Mouse (Mus musculus): Measurements from ENCODE around the gene Klk1b4. TPM values are rescaled to one million over a fixed set of nuclear protein-coding genes. Genes with fewer than 3 reads are reported as not detected.
"Not testable (repeated sequence)": the region's sequence is repeated elsewhere in the genome, so short reads cannot be mapped to it uniquely, and the experiment has no call there.

Klk1b4 gene
- polyA plus RNA-seq, 1 experiment from 2014 or later, result not detected

DNA sequence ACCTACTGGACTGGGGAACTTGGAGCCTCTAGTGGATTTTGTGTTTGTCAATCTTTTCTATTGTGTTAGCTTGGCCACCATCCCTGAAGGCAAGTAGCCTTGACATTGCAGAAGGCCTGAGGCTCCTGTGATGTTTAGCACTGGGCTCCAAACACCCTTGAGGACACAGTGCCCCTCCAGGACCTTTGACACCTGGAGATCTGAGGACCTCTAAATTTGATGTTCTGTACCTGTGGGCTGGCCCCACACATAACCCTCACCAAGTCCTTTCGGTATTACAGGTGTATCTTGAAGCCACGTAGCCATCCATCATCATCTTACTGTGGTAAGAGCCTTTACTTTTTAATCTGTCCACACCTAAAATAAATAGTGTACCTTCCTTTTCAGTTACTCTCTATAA, 40.7 kb downstream of the Klk1b4 start:
- H3K36me3 ChIP-seq (ENCODE audit: control insufficient read depth, insufficient read depth, low read length), result peaks cover 47% of the 10 kb centered on the region
- H3K4me1 ChIP-seq (ENCODE audit: control insufficient read depth, insufficient read depth, low read length), result peaks cover 26% of the 10 kb centered on the region
- no peak for ATAC-seq (ENCODE audit: low FRiP score, low TSS enrichment)
- H3K27me3 ChIP-seq (ENCODE audit: control insufficient read depth, insufficient read depth, low read length), result no peaks in the 10 kb centered on the region
- peak overlapping the region; percentile 96 for H3K4me3 ChIP-seq (ENCODE audit: low read length)
- H3K4me2 ChIP-seq (replicated peaks; ENCODE audit: low read depth, low read length), result peak overlapping the region; percentile 88
- peak overlapping the region; percentile 95 for H3K9ac ChIP-seq (ENCODE audit: low read depth, low read length)
- H3K9me3 ChIP-seq (ENCODE audit: control insufficient read depth, low read length), result no peaks in the 10 kb centered on the region
- WGBS, result 84% methylated on average over 2 of the region's 2 CpGs
- H3K27ac ChIP-seq (ENCODE audit: low read depth, low read length), result no peak overlapping the region

DNA sequence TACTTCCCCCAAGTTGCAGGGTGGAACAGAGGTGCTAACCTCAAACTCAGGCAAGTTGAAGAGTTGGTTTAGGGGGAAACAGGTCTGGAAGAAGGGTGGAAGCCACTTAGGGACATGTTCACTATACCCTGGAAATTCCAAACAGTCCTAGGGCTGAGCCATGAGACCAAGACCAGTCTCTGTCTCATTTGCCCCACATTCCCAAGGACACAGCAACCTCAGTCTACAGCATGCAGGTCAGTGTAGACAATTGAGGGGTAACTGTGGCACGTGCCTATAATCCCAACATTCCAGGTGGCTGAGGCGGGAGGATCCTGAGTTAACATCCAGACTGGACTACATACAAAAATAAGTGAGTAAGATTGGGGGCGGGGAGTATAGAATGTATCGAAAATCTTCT, 42.0 kb downstream of the Klk1b4 start:
- Histone ChIP-seq H3K9ac (ENCODE audit: low read depth, low read length) (no peak overlapping the region), H3K27me3 (ENCODE audit: control insufficient read depth, insufficient read depth, low read length) (no peaks in the 10 kb centered on the region), H3K4me2 (replicated peaks; ENCODE audit: low read depth, low read length) (no peak overlapping the region), H3K4me1 (ENCODE audit: control insufficient read depth, insufficient read depth, low read length) (peaks cover 26% of the 10 kb centered on the region), H3K36me3 (ENCODE audit: control insufficient read depth, insufficient read depth, low read length) (peaks cover 57% of the 10 kb centered on the region), H3K27ac (ENCODE audit: low read depth, low read length) (no peak overlapping the region), H3K9me3 (ENCODE audit: control insufficient read depth, low read length) (no peaks in the 10 kb centered on the region), H3K4me3 (ENCODE audit: low read length) (no peak overlapping the region)
- no peak for ATAC-seq (ENCODE audit: low FRiP score, low TSS enrichment)
- 95% methylated on average over 4 of the region's 4 CpGs for WGBS

DNA sequence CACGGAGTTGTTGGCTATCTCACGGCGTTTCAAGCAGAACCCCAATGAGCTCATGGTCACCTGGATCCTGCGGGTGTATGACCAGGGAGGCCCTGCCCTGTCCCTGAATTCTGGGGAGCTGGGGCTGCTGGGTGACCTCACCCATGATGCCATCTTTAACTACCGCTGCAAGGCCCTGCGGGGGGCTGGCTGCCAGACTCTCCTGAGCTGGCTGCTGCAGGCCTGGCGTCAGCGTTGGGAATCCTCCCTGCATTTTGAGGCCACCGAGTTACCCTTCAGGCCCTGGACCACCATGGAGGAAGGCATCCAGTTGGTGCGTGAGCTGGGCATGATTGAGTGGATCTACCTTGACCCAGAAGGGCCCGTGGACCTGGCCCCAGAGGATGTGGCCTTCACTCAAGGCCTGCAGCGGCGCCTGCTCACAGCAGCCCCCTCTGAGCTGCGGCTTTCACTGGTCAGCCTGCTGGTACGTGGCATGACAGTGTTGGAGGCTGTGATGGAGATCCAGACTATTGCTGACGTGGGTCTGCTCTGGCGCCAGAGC, 43.6 kb downstream of the Klk1b4 start:
- H3K9ac ChIP-seq (ENCODE audit: low read depth, low read length); ATAC-seq (ENCODE audit: low FRiP score, low TSS enrichment); H3K27me3 ChIP-seq (ENCODE audit: control insufficient read depth, insufficient read depth, low read length); H3K4me3 ChIP-seq (ENCODE audit: low read length); H3K27ac ChIP-seq (ENCODE audit: low read depth, low read length); H3K9me3 ChIP-seq (ENCODE audit: control insufficient read depth, low read length); H3K4me2 ChIP-seq (replicated peaks; ENCODE audit: low read depth, low read length): not testable (repeated sequence)
- WGBS, result 90% methylated on average over 17 of the region's 17 CpGs
- Histone ChIP-seq H3K36me3 (ENCODE audit: control insufficient read depth, insufficient read depth, low read length) (peaks cover 57% of the 10 kb centered on the region), H3K4me1 (ENCODE audit: control insufficient read depth, insufficient read depth, low read length) (peaks cover 21% of the 10 kb centered on the region)

DNA sequence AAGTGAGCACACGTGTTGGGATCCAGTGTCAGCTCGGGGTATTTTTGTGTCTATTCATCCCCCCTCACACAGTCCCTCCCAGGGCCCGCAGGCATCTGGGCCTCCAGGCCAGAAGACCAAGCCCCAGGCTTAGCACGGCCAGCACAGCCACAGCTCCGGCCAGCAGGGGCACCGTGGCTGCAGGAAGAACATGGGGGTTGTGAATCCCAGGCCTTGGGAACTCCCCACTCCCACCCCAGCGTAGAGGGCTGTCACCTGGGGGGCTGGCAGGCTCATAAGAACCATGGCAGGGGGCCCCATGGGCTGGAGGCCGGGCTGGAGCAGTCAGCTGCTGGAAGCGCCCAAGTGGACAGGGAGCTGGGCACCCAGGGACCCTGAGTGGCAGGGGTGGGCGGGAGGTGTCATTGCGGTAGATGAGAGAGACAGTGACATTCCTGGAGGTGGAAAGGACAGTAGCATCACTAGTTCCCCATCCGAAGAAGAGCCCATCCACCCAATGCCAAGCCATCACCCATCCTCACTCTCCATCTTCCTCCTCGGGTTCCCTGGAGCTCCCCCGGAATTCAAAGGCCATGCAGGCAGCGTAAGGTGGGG, 45.9 kb downstream of the Klk1b4 start:
- H3K4me1 ChIP-seq (ENCODE audit: control insufficient read depth, insufficient read depth, low read length), result peaks cover 14% of the 10 kb centered on the region
- whole genome bisulfite sequencing, result 77% methylated on average over 15 of the region's 15 CpGs
- no peak overlapping the region for H3K9ac ChIP-seq (ENCODE audit: low read depth, low read length)
- H3K27me3 ChIP-seq (ENCODE audit: control insufficient read depth, insufficient read depth, low read length), result no peaks in the 10 kb centered on the region
- 0 out of 2 replicates have a peak overlapping the region, but pooled peaks have one; percentile 11 for H3K27ac ChIP-seq (ENCODE audit: low read depth, low read length)
- no peak overlapping the region for H3K4me3 ChIP-seq (ENCODE audit: low read length)
- no peak overlapping the region for H3K4me2 ChIP-seq (replicated peaks; ENCODE audit: low read depth, low read length)
- peaks cover 53% of the 10 kb centered on the region for H3K36me3 ChIP-seq (ENCODE audit: control insufficient read depth, insufficient read depth, low read length)
- no peak for ATAC-seq (ENCODE audit: low FRiP score, low TSS enrichment)
- H3K9me3 ChIP-seq (ENCODE audit: control insufficient read depth, low read length), result no peaks in the 10 kb centered on the region

DNA sequence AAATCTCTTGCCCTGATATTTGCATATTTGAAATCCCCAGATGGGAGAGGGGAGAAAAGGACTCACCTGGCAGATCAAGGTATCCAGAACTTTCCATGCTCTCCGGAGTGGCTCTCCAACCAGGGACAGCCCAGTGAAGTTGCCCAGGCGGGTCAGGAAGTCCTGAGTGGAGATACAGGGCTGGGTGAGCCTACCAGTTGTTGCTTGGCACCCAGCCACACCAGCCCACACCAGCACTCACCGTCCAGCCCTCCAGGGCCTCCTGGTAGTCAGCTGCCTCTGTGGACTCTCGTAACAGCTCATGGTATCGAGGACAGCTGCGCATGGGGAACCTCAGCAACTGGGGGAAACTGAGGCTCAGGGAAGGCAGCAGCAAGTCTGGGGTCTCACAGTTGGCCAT, 47.7 kb downstream of the Klk1b4 start:
- no peak overlapping the region for H3K9ac ChIP-seq (ENCODE audit: low read depth, low read length)
- peaks cover 35% of the 10 kb centered on the region for H3K36me3 ChIP-seq (ENCODE audit: control insufficient read depth, insufficient read depth, low read length)
- no peak overlapping the region for H3K4me3 ChIP-seq (ENCODE audit: low read length)
- H3K27me3 ChIP-seq (ENCODE audit: control insufficient read depth, insufficient read depth, low read length), result no peaks in the 10 kb centered on the region
- no peak overlapping the region for H3K27ac ChIP-seq (ENCODE audit: low read depth, low read length)
- no peak overlapping the region for H3K4me2 ChIP-seq (replicated peaks; ENCODE audit: low read depth, low read length)
- no peaks in the 10 kb centered on the region for H3K9me3 ChIP-seq (ENCODE audit: control insufficient read depth, low read length)
- 0 out of 2 replicates have a peak, but pooled peaks cover 3% of the 10 kb centered on the region for H3K4me1 ChIP-seq (ENCODE audit: control insufficient read depth, insufficient read depth, low read length)
- ATAC-seq (ENCODE audit: low FRiP score, low TSS enrichment), result no peak
- WGBS, result 85% methylated on average over 6 of the region's 6 CpGs

DNA sequence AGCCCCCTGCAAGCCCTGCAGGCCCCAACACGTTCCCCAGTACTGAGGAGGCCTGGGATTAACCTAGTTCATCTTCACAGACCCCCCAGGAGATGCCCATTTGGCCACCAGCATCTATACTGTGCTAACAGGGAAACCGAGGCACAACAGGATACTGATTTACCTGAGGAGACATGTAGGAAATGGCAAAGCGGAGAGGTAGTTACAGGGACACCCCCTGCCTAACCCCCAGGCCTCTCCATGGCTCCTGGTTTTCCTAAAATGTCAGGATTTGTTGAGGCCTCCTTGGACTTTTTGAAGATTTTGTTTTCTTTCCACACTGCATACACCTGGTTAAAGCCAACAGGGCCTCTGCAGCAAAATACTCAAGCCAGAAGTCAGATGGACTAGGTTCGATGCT, 50.0 kb downstream of the Klk1b4 start, which contains the start of gene Acp4:
Acp4 (minus strand) TSS at position 101 of the 400 bp plus-strand sequence.
- H3K36me3 ChIP-seq (ENCODE audit: control insufficient read depth, insufficient read depth, low read length), result peaks cover 17% of the 10 kb centered on the region
- WGBS, result 81% methylated on average over 4 of the region's 4 CpGs

DNA sequence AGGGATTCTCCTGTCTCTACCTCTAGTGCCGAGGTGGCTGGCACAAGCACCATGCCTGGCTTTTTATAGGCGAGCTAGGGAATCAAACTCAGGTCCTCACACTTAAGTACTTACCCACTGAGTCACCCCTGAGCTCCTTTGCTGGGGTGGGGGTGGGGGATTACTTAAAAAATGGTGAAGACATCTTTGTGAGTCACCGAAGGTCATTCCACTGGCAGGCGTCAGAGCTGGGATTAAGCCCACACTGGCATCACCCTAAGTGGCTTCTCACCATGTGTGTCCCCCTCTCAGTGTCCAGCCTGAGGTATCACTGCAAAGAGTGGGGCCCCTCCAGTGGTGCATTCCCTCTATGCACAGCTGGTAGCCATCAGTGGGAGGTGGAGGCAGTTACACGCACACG, 53.2 kb downstream of the Klk1b4 start:
- no peak overlapping the region for H3K27ac ChIP-seq (ENCODE audit: low read depth, low read length)
- H3K36me3 ChIP-seq (ENCODE audit: control insufficient read depth, insufficient read depth, low read length), result no peaks in the 10 kb centered on the region
- 0 out of 2 replicates have a peak, but pooled peaks cover 4% of the 10 kb centered on the region for H3K4me1 ChIP-seq (ENCODE audit: control insufficient read depth, insufficient read depth, low read length)
- H3K4me3 ChIP-seq (ENCODE audit: low read length), result no peak overlapping the region
- H3K9me3 ChIP-seq (ENCODE audit: control insufficient read depth, low read length), result no peaks in the 10 kb centered on the region
- ATAC-seq (ENCODE audit: low FRiP score, low TSS enrichment), result no peak
- no peak overlapping the region for H3K4me2 ChIP-seq (replicated peaks; ENCODE audit: low read depth, low read length)
- WGBS, result 82% methylated on average over 6 of the region's 6 CpGs
- no peak overlapping the region for H3K9ac ChIP-seq (ENCODE audit: low read depth, low read length)
- no peaks in the 10 kb centered on the region; the same call in 1 of the 2 replicates for H3K27me3 ChIP-seq (ENCODE audit: control insufficient read depth, insufficient read depth, low read length)

More for the DNA sequence above, 50.0 kb downstream of the Klk1b4 start, which contains the start of gene Acp4:
- H3K9ac ChIP-seq (ENCODE audit: low read depth, low read length), result no peak within 1 kb of the TSS
- no peak within 1 kb of the TSS for H3K27ac ChIP-seq (ENCODE audit: low read depth, low read length)
- H3K27me3 ChIP-seq (ENCODE audit: control insufficient read depth, insufficient read depth, low read length), result no peaks in the 10 kb centered on the region; the same call in 1 of the 2 replicates
- ATAC-seq (ENCODE audit: low FRiP score, low TSS enrichment), result no peak
- H3K9me3 ChIP-seq (ENCODE audit: control insufficient read depth, low read length), result no peaks in the 10 kb centered on the region
- H3K4me2 ChIP-seq (replicated peaks; ENCODE audit: low read depth, low read length), result no peak within 1 kb of the TSS
- 0 out of 2 replicates have a peak, but pooled peaks cover 2% of the 10 kb centered on the region for H3K4me1 ChIP-seq (ENCODE audit: control insufficient read depth, insufficient read depth, low read length)
- no peak within 1 kb of the TSS for H3K4me3 ChIP-seq (ENCODE audit: low read length)

DNA sequence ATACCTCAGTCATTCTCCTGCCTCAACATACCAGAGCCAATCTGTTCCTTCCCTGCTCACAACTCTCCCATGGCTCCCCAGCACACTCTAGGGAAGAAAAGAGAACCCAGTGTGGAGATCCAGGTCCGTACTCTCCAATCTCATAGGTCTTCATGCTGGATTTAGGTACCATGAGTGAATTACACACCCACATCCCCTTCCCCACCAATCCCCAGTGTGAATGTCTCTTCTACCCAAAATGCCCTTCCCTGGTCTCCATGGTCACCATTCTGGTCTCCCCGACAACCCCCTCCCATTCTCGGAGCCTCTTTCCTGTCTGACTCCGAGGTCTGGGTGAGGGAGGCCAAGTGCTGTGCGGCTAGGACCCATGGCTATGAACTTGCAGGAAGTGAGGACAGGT, 53.9 kb downstream of the Klk1b4 start, which contains the start of gene Gm15517:
Gm15517 (plus strand) TSS at position 301 of the 400 bp plus-strand sequence.
- no peaks in the 10 kb centered on the region for H3K36me3 ChIP-seq (ENCODE audit: control insufficient read depth, insufficient read depth, low read length)
- H3K4me1 ChIP-seq (ENCODE audit: control insufficient read depth, insufficient read depth, low read length), result 0 out of 2 replicates have a peak, but pooled peaks cover 4% of the 10 kb centered on the region
- no peak for ATAC-seq (ENCODE audit: low FRiP score, low TSS enrichment)
- H3K4me2 ChIP-seq (replicated peaks; ENCODE audit: low read depth, low read length), result no peak within 1 kb of the TSS
- H3K4me3 ChIP-seq (ENCODE audit: low read length), result no peak within 1 kb of the TSS
- H3K9me3 ChIP-seq (ENCODE audit: control insufficient read depth, low read length), result no peaks in the 10 kb centered on the region
- no peak within 1 kb of the TSS for H3K9ac ChIP-seq (ENCODE audit: low read depth, low read length)
- H3K27me3 ChIP-seq (ENCODE audit: control insufficient read depth, insufficient read depth, low read length), result no peaks in the 10 kb centered on the region; the same call in 1 of the 2 replicates
- 53% methylated on average over 5 of the region's 5 CpGs for WGBS
- no peak within 1 kb of the TSS for H3K27ac ChIP-seq (ENCODE audit: low read depth, low read length)
